Mouse (Mus musculus) erythroblast, embryonic 14.5 days (primary cell): ENCODE measurements around the gene Zfp296. TPM values are rescaled to one million over a fixed set of nuclear protein-coding genes. Genes with fewer than 3 reads are reported as not detected.

Experiments
- H3K27me3 ChIP-seq: 2 replicates; pipeline ENCODE4 v1.6.1; 2012; ENCODE audit warnings: inconsistent platforms; ENCODE audit not compliant: control insufficient read depth
- H3K36me3 ChIP-seq: 2 replicates; pipeline ENCODE4 v1.6.1; 2012; ENCODE audit warnings: mild to moderate bottlenecking, inconsistent platforms; ENCODE audit not compliant: control insufficient read depth
- H3K4me1 ChIP-seq: 2 replicates; pipeline ENCODE4 v1.6.1; 2012; ENCODE audit warnings: inconsistent platforms; ENCODE audit not compliant: control insufficient read depth
- H3K4me3 ChIP-seq: replicated peaks from 2 replicates; pipeline ENCODE3; 2012; ENCODE audit warnings: moderate library complexity, mild to moderate bottlenecking, inconsistent platforms
- H3K9me3 ChIP-seq: 2 replicates; pipeline ENCODE4 v1.6.1; 2012; ENCODE audit warnings: low read length, inconsistent platforms, mixed read lengths; ENCODE audit not compliant: control insufficient read depth
- GATA1 ChIP-seq: IDR thresholded peaks from 2 replicates; pipeline ENCODE4 v1.6.1; 2012; ENCODE audit warnings: low read length, inconsistent platforms, mixed read lengths
- TAL1 ChIP-seq: IDR thresholded peaks from 3 replicates; pipeline ENCODE4 v1.6.1; 2012; ENCODE audit warnings: low read length, inconsistent platforms, mixed read lengths
- polyA plus RNA-seq: library from polyadenylated mRNA; stranded (reverse); fragments of >175 nt; gene quantifications from 2 replicates; pipeline ENCODE4 v1.2.3, GENCODE M21; 2012

Gene Zfp296
- polyA plus RNA-seq, 1 experiment: 0.14 TPM

DNA sequence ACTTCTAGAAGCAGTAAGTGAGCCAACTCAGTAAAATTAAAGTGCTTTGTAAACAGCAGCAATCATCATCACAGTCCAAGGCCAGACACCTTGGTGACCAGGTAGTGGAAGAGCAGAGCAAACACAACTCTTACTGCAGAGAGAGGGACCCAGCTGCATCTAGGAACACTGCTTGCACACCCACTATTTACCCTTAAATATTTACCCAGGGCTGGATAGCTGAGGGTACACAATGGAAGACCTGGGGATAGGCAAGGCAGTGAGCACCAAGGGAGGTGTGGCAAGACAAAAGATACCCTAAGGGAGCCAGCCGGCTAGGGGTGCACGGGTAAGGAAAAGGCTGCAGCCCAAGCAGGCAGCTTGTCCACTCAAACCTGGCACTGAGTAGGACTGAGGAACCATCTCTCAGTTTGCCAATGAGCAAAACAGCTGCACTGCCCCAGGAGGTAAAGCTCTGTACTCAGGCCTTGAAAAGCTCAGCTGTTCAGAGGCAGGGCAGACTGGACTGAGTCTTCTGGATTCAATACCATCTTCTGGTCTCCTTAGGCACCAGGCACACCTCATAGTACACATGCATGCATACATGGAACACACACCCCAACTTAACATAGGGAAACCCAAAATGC lies 29.6 kb upstream of the Zfp296 start:
- Histone ChIP-seq H3K4me1 (peaks cover 58% of the 10 kb centered on the region), H3K27me3 (no peaks in the 10 kb centered on the region), H3K36me3 (peaks cover 94% of the 10 kb centered on the region), H3K9me3 (no peaks in the 10 kb centered on the region), H3K4me3 (no peak overlapping the region)
- no peak for TF ChIP-seq TAL1
- TF ChIP-seq GATA1: no peak

- Histone ChIP-seq H3K36me3 (peaks cover 95% of the 10 kb centered on the region), H3K9me3 (no peaks in the 10 kb centered on the region), H3K4me1 (peaks cover 60% of the 10 kb centered on the region), H3K27me3 (no peaks in the 10 kb centered on the region), H3K4me3 (no peak overlapping the region)
- no peak for TF ChIP-seq TAL1
These were observed 27.7 kb upstream of the Zfp296 start for GRCm38 (mm10) chr7:19549394-19549793.

GRCm38 (mm10) chr7:19551634-19552033 lies 25.5 kb upstream of the Zfp296 start:
- no peaks in the 10 kb centered on the region for H3K9me3 ChIP-seq
- no peaks in the 10 kb centered on the region for H3K27me3 ChIP-seq
- H3K4me1 ChIP-seq: peaks cover 62% of the 10 kb centered on the region
- TF ChIP-seq GATA1: no peak
- H3K36me3 ChIP-seq: peaks cover 99% of the 10 kb centered on the region
- H3K4me3 ChIP-seq: no peak overlapping the region

DNA sequence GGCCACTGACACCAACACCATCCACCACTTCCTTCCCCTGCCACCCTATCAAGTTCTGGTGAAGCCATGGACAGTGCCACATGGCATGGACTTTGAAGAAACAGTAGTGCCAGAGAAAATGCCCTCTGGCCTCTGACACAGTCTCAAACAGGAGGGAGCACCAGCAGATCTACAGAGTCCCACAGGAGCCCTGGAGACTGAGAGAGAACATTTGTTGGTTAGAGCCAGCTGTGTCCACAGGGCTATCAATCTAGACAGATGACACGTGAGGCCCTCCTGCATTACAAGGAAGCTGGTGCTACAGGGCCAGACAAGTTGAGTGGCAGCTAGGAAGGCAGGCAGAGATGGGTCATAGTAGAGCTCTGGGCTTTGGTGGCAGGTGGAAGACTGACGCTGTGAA lies 24.6 kb upstream of the Zfp296 start:
- Histone ChIP-seq H3K36me3 (peaks cover 99% of the 10 kb centered on the region), H3K4me3 (no peak overlapping the region), H3K4me1 (peaks cover 66% of the 10 kb centered on the region), H3K9me3 (no peaks in the 10 kb centered on the region), H3K27me3 (no peaks in the 10 kb centered on the region)
- TF ChIP-seq TAL1 (no peak), GATA1 (no peak)

DNA sequence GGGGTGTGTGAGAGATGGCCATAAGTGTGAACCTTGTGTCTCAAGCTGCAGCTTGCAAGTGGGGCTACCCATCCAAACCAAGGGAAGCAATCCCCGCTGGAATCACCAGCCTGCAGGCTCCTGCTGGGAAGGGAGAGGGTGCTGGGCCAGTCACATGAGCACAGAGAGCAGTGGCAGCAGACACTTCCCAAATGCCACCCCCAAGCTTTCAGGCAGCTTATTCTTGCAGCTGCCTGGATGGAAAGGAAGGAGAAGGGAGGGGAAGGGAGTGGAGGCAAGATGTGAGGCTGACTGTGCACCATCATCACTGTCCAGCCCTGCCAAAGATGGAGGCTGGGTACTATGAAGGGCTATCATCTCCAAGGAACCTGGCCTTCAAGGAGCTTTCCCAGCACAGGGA lies 22.9 kb upstream of the Zfp296 start:
- Histone ChIP-seq H3K4me3 (no peak overlapping the region), H3K36me3 (peaks cover 99% of the 10 kb centered on the region), H3K27me3 (no peaks in the 10 kb centered on the region), H3K9me3 (no peaks in the 10 kb centered on the region), H3K4me1 (peaks cover 70% of the 10 kb centered on the region)
- no peak for TF ChIP-seq GATA1

- peaks cover 82% of the 10 kb centered on the region for H3K4me1 ChIP-seq
- H3K36me3 ChIP-seq: peaks cover 88% of the 10 kb centered on the region
- H3K9me3 ChIP-seq: no peaks in the 10 kb centered on the region
- no peak overlapping the region for H3K4me3 ChIP-seq
- H3K27me3 ChIP-seq: no peaks in the 10 kb centered on the region
- no peak for TF ChIP-seq GATA1
- no peak for TF ChIP-seq TAL1
These were observed 20.0 kb upstream of the Zfp296 start for GRCm38 (mm10) chr7:19557086-19557485.

- TF ChIP-seq TAL1: no peak
- TF ChIP-seq GATA1: no peak
- Histone ChIP-seq H3K4me1 (peaks cover 81% of the 10 kb centered on the region), H3K9me3 (no peaks in the 10 kb centered on the region), H3K36me3 (peaks cover 76% of the 10 kb centered on the region), H3K4me3 (peak overlapping the region; percentile 90), H3K27me3 (no peaks in the 10 kb centered on the region)
These were observed 18.8 kb upstream of the Zfp296 start for GRCm38 (mm10) chr7:19557982-19558900.

- no peak for TF ChIP-seq GATA1
- no peak for TF ChIP-seq TAL1
- Histone ChIP-seq H3K4me1 (peaks cover 81% of the 10 kb centered on the region), H3K36me3 (peaks cover 75% of the 10 kb centered on the region), H3K27me3 (no peaks in the 10 kb centered on the region), H3K9me3 (no peaks in the 10 kb centered on the region), H3K4me3 (peak overlapping the region; percentile 90)
These were observed 18.1 kb upstream of the Zfp296 start for GRCm38 (mm10) chr7:19558965-19559364.

DNA sequence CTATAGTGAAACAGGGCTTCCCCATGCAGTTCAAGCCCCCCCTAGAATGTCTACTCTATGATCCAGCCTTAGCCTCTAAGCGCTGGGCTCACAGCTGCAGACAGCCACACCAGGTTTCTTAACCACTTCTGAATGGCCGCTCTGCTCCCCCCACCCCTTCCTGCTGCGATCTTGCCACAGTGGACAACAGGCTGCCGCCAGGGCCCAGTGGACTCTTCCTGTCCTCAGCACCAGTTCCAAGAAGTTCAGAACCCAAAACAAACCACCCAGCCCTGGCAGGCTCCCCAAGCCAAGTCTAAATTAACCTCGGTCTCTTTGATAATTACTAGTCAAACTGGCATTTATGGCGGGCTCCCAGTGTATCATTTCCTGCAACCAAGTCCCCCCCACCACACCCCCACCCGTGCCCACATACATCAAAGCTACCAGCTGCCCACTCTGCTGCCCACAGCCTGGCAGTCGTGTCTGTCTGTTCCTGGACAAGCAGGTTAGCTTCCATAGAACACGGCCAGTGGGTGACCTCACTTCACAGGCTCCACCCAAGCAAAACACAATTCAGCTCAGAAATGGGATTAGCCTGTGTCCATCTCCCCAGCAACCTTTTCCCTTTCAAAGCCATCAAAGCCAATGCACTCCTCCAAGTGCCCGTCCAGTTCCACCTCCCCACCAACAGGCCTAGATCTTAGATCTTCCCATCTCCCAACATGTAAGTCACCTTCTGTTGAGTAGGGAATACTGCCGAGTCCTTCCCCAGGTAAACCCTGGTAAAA lies 16.4 kb upstream of the Zfp296 start:
- TF ChIP-seq TAL1 (no peak), GATA1 (no peak)
- H3K4me1 ChIP-seq: peaks cover 87% of the 10 kb centered on the region
- H3K27me3 ChIP-seq: no peaks in the 10 kb centered on the region
- peak overlapping the region; percentile 90 for H3K4me3 ChIP-seq
- H3K36me3 ChIP-seq: peaks cover 75% of the 10 kb centered on the region
- H3K9me3 ChIP-seq: peaks cover 7% of the 10 kb centered on the region
